Mouse (Mus musculus): ENCODE data around the gene Panx3. TPM values are rescaled to one million over a fixed set of nuclear protein-coding genes. Genes with fewer than 3 reads are reported as not detected.

Gene Panx3
- polyA plus RNA-seq, 1 experiment from 2014 or later, result not detected

GRCm38 (mm10) chr9:37666045-37666444, 3.0 kb downstream of the Panx3 start:
- Histone ChIP-seq H3K27me3 (ENCODE audit: control insufficient read depth, insufficient read depth, low read length) (no peaks in the 10 kb centered on the region; the same call in 1 of the 2 replicates), H3K4me3 (replicated peaks; ENCODE audit: low read length) (no peak overlapping the region), H3K4me1 (ENCODE audit: control insufficient read depth, insufficient read depth, low read length) (no peaks in the 10 kb centered on the region), H3K27ac (ENCODE audit: low read length) (no peak overlapping the region), H3K9ac (ENCODE audit: low read length) (no peak overlapping the region), H3K4me2 (ENCODE audit: low read depth, low read length) (no peak overlapping the region), H3K36me3 (ENCODE audit: control insufficient read depth, insufficient read depth, low read length) (no peaks in the 10 kb centered on the region), H3K9me3 (replicated peaks; ENCODE audit: control insufficient read depth, low read length) (no peaks in the 10 kb centered on the region)
- 65% methylated on average over 7 of the region's 7 CpGs for WGBS
- no peak for ATAC-seq (ENCODE audit: insufficient read depth, low FRiP score)

- Histone ChIP-seq H3K27ac (ENCODE audit: low read length) (no peak overlapping the region), H3K4me2 (ENCODE audit: low read depth, low read length) (no peak overlapping the region), H3K9me3 (replicated peaks; ENCODE audit: control insufficient read depth, low read length) (no peaks in the 10 kb centered on the region), H3K4me3 (replicated peaks; ENCODE audit: low read length) (no peak overlapping the region), H3K4me1 (ENCODE audit: control insufficient read depth, insufficient read depth, low read length) (no peaks in the 10 kb centered on the region), H3K27me3 (ENCODE audit: control insufficient read depth, insufficient read depth, low read length) (no peaks in the 10 kb centered on the region; the same call in 1 of the 2 replicates), H3K36me3 (ENCODE audit: control insufficient read depth, insufficient read depth, low read length) (no peaks in the 10 kb centered on the region), H3K9ac (ENCODE audit: low read length) (no peak overlapping the region)
- WGBS, result 59% methylated on average over 2 of the region's 2 CpGs
- ATAC-seq (ENCODE audit: insufficient read depth, low FRiP score), result no peak
Measured at GRCm38 (mm10) chr9:37664604-37665003, 4.4 kb downstream of the Panx3 start.

DNA sequence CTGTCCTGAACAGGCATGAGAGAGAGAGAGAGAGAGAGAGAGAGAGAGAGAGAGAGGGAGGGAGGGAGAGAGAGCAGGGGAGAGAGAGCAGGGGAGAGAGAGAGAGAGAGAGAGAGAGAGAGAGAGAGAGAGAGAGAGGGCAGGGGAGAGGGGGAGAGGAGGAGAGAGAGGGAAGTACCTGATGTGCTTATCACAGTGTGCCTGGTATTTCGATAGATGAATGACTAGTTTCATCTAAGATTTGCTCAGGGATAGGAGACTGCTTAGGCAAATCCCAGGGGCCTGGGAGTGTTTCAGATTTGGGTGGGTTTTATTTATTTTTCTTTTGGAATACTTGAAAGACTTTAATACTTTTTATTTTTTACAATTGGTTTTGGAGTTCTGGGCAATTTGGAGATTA, 5.8 kb downstream of the Panx3 start:
- no peak overlapping the region for H3K9ac ChIP-seq (ENCODE audit: low read length)
- H3K9me3 ChIP-seq (replicated peaks; ENCODE audit: control insufficient read depth, low read length), result no peaks in the 10 kb centered on the region
- no peaks in the 10 kb centered on the region for H3K27me3 ChIP-seq (ENCODE audit: control insufficient read depth, insufficient read depth, low read length)
- 52% methylated on average over 1 of the region's 1 CpGs for WGBS
- no peak overlapping the region for H3K27ac ChIP-seq (ENCODE audit: low read length)
- H3K36me3 ChIP-seq (ENCODE audit: control insufficient read depth, insufficient read depth, low read length), result no peaks in the 10 kb centered on the region
- ATAC-seq (ENCODE audit: insufficient read depth, low FRiP score), result no peak
- no peaks in the 10 kb centered on the region for H3K4me1 ChIP-seq (ENCODE audit: control insufficient read depth, insufficient read depth, low read length)
- no peak overlapping the region for H3K4me3 ChIP-seq (replicated peaks; ENCODE audit: low read length)
- no peak overlapping the region for H3K4me2 ChIP-seq (ENCODE audit: low read depth, low read length)

DNA sequence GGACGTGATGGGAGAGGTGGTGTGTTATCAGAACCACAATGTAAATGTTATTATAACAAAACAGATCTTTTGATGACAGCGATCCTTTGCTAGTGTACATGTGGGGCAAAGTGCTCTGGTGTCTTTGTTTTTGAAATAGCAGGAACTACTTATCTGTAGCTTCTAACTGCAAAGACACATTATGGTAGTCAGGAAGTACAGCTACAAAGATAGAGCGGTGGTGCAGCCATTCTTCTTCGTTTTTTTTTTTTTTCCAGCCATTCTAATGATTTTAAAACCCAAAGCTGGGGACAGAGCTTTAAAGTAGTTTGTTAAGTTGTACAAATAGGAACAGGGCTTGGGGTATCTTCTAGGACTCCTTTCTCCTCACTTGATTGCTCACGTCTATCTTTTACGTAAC, 9.6 kb downstream of the Panx3 start:
- no peak overlapping the region for H3K27ac ChIP-seq (ENCODE audit: low read length)
- no peak overlapping the region for H3K4me3 ChIP-seq (replicated peaks; ENCODE audit: low read length)
- WGBS, result 78% methylated on average over 6 of the region's 6 CpGs
- H3K9ac ChIP-seq (ENCODE audit: low read length), result no peak overlapping the region
- no peaks in the 10 kb centered on the region for H3K9me3 ChIP-seq (replicated peaks; ENCODE audit: control insufficient read depth, low read length)
- no peak overlapping the region for H3K4me2 ChIP-seq (ENCODE audit: low read depth, low read length)
- peaks cover 2% of the 10 kb centered on the region; the same call in 1 of the 2 replicates for H3K36me3 ChIP-seq (ENCODE audit: control insufficient read depth, insufficient read depth, low read length)
- peaks cover 7% of the 10 kb centered on the region for H3K4me1 ChIP-seq (ENCODE audit: control insufficient read depth, insufficient read depth, low read length)
- H3K27me3 ChIP-seq (ENCODE audit: control insufficient read depth, insufficient read depth, low read length), result no peaks in the 10 kb centered on the region
- no peak for ATAC-seq (ENCODE audit: insufficient read depth, low FRiP score)

DNA sequence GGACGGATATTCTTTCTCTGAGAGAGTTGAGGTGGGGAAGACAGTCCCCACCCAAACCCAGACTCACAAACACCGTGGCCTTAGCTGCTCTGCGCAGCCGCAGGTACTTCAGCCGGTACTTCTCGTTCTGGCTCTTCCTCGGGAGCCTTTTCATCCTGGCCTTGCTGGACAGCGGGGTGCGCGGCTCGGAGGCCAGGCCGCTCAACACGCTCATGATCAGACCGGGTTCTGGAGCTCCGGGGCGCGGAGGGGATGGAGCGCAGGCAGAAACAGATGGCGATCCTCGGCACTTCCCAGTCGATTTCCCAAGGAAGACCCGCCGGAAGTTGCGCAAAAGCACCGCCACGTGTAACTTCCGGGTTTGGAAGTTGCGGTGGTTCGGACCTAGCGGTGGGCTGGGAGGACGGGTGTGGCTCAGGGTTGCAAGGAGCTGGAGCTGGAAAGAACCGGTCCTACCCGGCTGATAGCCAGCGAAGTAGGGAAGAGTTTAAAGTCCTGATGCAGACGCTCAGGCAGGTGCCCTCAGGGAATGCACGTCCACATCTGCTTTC, 12.0 kb downstream of the Panx3 start, which contains the start of gene Tbrg1:
TSS of gene Tbrg1 (minus strand) at position 382 of the 551 bp plus-strand sequence.
- peak; percentile 96 for ATAC-seq (ENCODE audit: insufficient read depth, low FRiP score)
- H3K9me3 ChIP-seq (replicated peaks; ENCODE audit: control insufficient read depth, low read length), result no peaks in the 10 kb centered on the region
- peak within 1 kb of the TSS; percentile 74 for H3K4me3 ChIP-seq (replicated peaks; ENCODE audit: low read length)
- peaks cover 20% of the 10 kb centered on the region for H3K36me3 ChIP-seq (ENCODE audit: control insufficient read depth, insufficient read depth, low read length)
- peak within 1 kb of the TSS; percentile 70 for H3K4me2 ChIP-seq (ENCODE audit: low read depth, low read length)
- peak within 1 kb of the TSS; percentile 81 for H3K9ac ChIP-seq (ENCODE audit: low read length)
- H3K27me3 ChIP-seq (ENCODE audit: control insufficient read depth, insufficient read depth, low read length), result no peaks in the 10 kb centered on the region
- peaks cover 7% of the 10 kb centered on the region for H3K4me1 ChIP-seq (ENCODE audit: control insufficient read depth, insufficient read depth, low read length)
- under 1% methylated on average over 36 of the region's 36 CpGs for WGBS
- peak within 1 kb of the TSS; percentile 94 for H3K27ac ChIP-seq (ENCODE audit: low read length)

DNA sequence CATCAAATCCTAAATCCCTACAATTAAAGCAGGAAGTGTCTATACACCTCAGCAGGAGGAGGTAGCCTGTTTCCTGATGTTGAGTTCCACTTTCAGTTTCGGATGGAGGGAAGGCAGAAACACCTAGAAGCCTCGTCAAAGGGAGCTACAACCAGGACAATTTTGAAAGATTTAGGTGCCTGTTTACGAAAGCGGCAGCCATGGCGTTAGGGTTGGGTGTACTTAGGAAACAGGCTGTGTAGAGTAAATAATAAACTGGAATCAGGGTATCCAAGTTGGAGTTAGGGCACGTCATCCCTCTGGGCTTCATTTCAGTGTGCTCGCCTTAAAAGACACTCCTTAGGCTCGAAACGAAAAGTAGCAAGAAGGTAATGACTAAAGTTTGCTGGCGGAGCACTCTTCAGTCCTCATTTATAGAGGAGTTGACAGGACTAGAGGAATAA, 12.6 kb downstream of the Panx3 start:
- no peaks in the 10 kb centered on the region for H3K27me3 ChIP-seq (ENCODE audit: control insufficient read depth, insufficient read depth, low read length)

DNA sequence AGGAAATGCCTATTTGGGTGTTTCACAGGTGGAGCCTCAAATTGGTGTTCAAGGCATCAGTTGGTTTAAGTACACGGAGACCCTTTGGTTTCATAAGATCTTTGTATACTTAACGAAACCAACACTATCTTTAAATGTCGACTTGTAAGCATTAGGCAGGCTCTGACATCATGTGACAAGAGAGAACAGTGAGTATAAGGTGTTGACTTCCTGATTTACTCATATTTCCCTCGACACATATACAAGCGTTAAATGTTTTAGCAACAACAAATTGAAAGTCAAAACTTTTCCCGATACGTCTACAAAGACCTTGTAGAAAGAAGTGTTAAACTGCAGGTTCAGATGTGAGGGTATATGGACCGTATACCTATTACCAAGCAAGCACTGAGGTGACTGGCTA, 13.1 kb downstream of the Panx3 start:
- Histone ChIP-seq H3K36me3 (ENCODE audit: control insufficient read depth, insufficient read depth, low read length) (peaks cover 25% of the 10 kb centered on the region), H3K9ac (ENCODE audit: low read length) (peak overlapping the region; percentile 43; the same call in 1 of the 2 replicates), H3K4me3 (replicated peaks; ENCODE audit: low read length) (peak overlapping the region; percentile 74), H3K9me3 (replicated peaks; ENCODE audit: control insufficient read depth, low read length) (no peaks in the 10 kb centered on the region), H3K27me3 (ENCODE audit: control insufficient read depth, insufficient read depth, low read length) (no peaks in the 10 kb centered on the region), H3K4me1 (ENCODE audit: control insufficient read depth, insufficient read depth, low read length) (peaks cover 7% of the 10 kb centered on the region), H3K27ac (ENCODE audit: low read length) (no peak overlapping the region), H3K4me2 (ENCODE audit: low read depth, low read length) (peak overlapping the region; percentile 70)
- ATAC-seq (ENCODE audit: insufficient read depth, low FRiP score), result no peak
- WGBS, result 43% methylated on average over 8 of the region's 8 CpGs

More for the DNA sequence above, 12.6 kb downstream of the Panx3 start:
- peaks cover 7% of the 10 kb centered on the region for H3K4me1 ChIP-seq (ENCODE audit: control insufficient read depth, insufficient read depth, low read length)
- peak overlapping the region; percentile 94 for H3K27ac ChIP-seq (ENCODE audit: low read length)
- under 1% methylated on average over 10 of the region's 10 CpGs for WGBS
- peak overlapping the region; percentile 70 for H3K4me2 ChIP-seq (ENCODE audit: low read depth, low read length)
- no peaks in the 10 kb centered on the region for H3K9me3 ChIP-seq (replicated peaks; ENCODE audit: control insufficient read depth, low read length)
- H3K4me3 ChIP-seq (replicated peaks; ENCODE audit: low read length), result peak overlapping the region; percentile 74
- peak overlapping the region; percentile 81 for H3K9ac ChIP-seq (ENCODE audit: low read length)
- peak; percentile 23; the same call in 1 of the 2 replicates for ATAC-seq (ENCODE audit: insufficient read depth, low FRiP score)
- peaks cover 20% of the 10 kb centered on the region for H3K36me3 ChIP-seq (ENCODE audit: control insufficient read depth, insufficient read depth, low read length)

DNA sequence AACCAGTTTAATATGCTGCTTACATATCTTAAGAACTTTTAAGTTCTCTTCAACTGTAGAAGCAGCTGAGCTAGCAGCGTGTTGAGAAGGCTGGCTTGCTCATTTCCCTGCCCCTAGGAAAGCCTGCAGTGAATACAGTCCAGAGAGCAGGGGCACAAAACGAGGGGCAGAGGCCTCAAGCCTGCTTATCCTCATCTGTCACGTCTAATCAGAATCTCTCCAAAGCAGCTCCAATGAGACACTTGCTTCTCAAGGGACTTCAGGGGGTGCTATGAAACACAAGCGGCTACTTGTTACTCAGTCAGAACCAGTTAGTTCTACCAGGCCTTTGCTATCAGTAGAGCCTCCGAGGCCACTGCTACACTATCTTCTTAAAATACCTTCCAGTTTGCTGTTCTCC, 15.2 kb downstream of the Panx3 start:
- 84% methylated on average over 5 of the region's 5 CpGs for WGBS
- ATAC-seq (ENCODE audit: insufficient read depth, low FRiP score), result no peak
- no peak overlapping the region for H3K4me3 ChIP-seq (replicated peaks; ENCODE audit: low read length)
- no peaks in the 10 kb centered on the region for H3K9me3 ChIP-seq (replicated peaks; ENCODE audit: control insufficient read depth, low read length)
- H3K4me1 ChIP-seq (ENCODE audit: control insufficient read depth, insufficient read depth, low read length), result peaks cover 7% of the 10 kb centered on the region
- H3K9ac ChIP-seq (ENCODE audit: low read length), result no peak overlapping the region
- peaks cover 33% of the 10 kb centered on the region for H3K36me3 ChIP-seq (ENCODE audit: control insufficient read depth, insufficient read depth, low read length)
- no peaks in the 10 kb centered on the region for H3K27me3 ChIP-seq (ENCODE audit: control insufficient read depth, insufficient read depth, low read length)
- H3K4me2 ChIP-seq (ENCODE audit: low read depth, low read length), result no peak overlapping the region
- no peak overlapping the region for H3K27ac ChIP-seq (ENCODE audit: low read length)

DNA sequence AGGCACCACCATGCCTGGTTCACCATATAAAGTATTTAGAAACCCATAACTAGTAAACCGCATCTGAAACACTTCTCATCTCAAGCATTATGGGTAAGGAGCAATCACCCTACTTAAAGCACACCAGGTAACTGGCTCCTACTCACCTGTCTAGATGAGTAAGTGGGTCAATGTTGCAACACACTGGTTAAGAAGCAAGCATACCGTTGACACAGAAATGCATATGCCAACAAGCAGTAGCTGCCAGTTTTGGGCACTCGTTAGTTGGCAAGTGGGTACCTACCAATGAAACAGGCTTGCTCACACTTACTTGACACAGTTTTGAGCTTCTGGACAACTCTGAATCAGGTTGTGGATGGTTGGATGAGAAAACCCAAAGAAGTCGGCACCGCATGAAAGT, 18.4 kb downstream of the Panx3 start:
- peaks cover 5% of the 10 kb centered on the region; the same call in 1 of the 2 replicates for H3K4me1 ChIP-seq (ENCODE audit: control insufficient read depth, insufficient read depth, low read length)
- H3K9me3 ChIP-seq (replicated peaks; ENCODE audit: control insufficient read depth, low read length), result no peaks in the 10 kb centered on the region
- H3K36me3 ChIP-seq (ENCODE audit: control insufficient read depth, insufficient read depth, low read length), result peaks cover 39% of the 10 kb centered on the region
- H3K4me2 ChIP-seq (ENCODE audit: low read depth, low read length), result no peak overlapping the region
- H3K27ac ChIP-seq (ENCODE audit: low read length), result no peak overlapping the region
- H3K9ac ChIP-seq (ENCODE audit: low read length), result no peak overlapping the region
- no peak overlapping the region for H3K4me3 ChIP-seq (replicated peaks; ENCODE audit: low read length)
- ATAC-seq (ENCODE audit: insufficient read depth, low FRiP score), result no peak
- 92% methylated on average over 5 of the region's 5 CpGs for WGBS
- no peaks in the 10 kb centered on the region for H3K27me3 ChIP-seq (ENCODE audit: control insufficient read depth, insufficient read depth, low read length)
